Mouse (Mus musculus): Measurements from ENCODE around the gene Arih2. TPM values are rescaled to one million over a fixed set of nuclear protein-coding genes. Genes with fewer than 3 reads are reported as not detected.
"Not testable (repeated sequence)": the region's sequence is repeated elsewhere in the genome, so short reads cannot be mapped to it uniquely, and the experiment has no call there.

Gene Arih2
- polyA plus RNA-seq, 1 experiment from 2014 or later, result 41.6 TPM

DNA sequence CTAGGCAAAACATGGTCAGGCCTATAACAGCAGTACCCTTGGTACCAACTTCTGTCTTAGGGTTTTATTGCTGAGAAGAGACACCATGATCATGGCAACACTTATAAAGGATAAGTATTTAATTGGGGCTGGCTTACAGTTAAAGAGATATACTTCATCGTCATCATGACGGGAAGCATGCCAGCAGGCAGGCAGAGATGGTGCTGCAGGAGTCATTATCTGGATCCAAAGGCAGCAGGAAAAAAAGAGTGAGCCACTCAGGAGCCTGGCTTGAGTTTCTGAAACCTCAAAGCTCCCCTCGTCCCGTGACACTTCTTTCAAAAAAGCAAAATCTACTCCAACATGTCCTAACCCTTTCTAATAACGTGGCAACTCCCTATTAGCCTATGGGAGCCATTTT, 16.8 kb downstream of the Arih2 start:
- H3K36me3 ChIP-seq (ENCODE audit: control insufficient read depth, insufficient read depth, low read length), result no peaks in the 10 kb centered on the region
- H3K27me3 ChIP-seq (ENCODE audit: control insufficient read depth, insufficient read depth, low read length), result no peaks in the 10 kb centered on the region
- H3K27ac ChIP-seq (ENCODE audit: low read depth, low read length), result no peak overlapping the region
- DNase-seq (ENCODE audit: low spot score), result no peak
- H3K4me3 ChIP-seq (ENCODE audit: low read depth, low read length), result no peak overlapping the region
- 92% methylated on average over 5 of the region's 5 CpGs for whole genome bisulfite sequencing
- no peaks in the 10 kb centered on the region for H3K4me1 ChIP-seq (replicated peaks; ENCODE audit: control insufficient read depth, insufficient read depth, low read length)
- H3K4me2 ChIP-seq (replicated peaks; ENCODE audit: low read depth, low read length), result no peak overlapping the region
- H3K9ac ChIP-seq (ENCODE audit: low read depth, low read length), result no peak overlapping the region
- H3K9me3 ChIP-seq (ENCODE audit: control insufficient read depth, low read length), result no peaks in the 10 kb centered on the region
- no peak for ATAC-seq (ENCODE audit: low FRiP score)

GRCm38 (mm10) chr9:108631631-108632256, 17.4 kb downstream of the Arih2 start:
- Histone ChIP-seq H3K4me3 (ENCODE audit: low read depth, low read length) (no peak overlapping the region), H3K9ac (ENCODE audit: low read depth, low read length) (no peak overlapping the region), H3K36me3 (ENCODE audit: control insufficient read depth, insufficient read depth, low read length) (no peaks in the 10 kb centered on the region), H3K4me2 (replicated peaks; ENCODE audit: low read depth, low read length) (no peak overlapping the region), H3K27me3 (ENCODE audit: control insufficient read depth, insufficient read depth, low read length) (no peaks in the 10 kb centered on the region), H3K4me1 (replicated peaks; ENCODE audit: control insufficient read depth, insufficient read depth, low read length) (no peaks in the 10 kb centered on the region), H3K9me3 (ENCODE audit: control insufficient read depth, low read length) (no peaks in the 10 kb centered on the region), H3K27ac (ENCODE audit: low read depth, low read length) (no peak overlapping the region)
- no peak for DNase-seq (ENCODE audit: low spot score)
- no peak for ATAC-seq (ENCODE audit: low FRiP score)
- 94% methylated on average over 5 of the region's 5 CpGs for WGBS

DNA sequence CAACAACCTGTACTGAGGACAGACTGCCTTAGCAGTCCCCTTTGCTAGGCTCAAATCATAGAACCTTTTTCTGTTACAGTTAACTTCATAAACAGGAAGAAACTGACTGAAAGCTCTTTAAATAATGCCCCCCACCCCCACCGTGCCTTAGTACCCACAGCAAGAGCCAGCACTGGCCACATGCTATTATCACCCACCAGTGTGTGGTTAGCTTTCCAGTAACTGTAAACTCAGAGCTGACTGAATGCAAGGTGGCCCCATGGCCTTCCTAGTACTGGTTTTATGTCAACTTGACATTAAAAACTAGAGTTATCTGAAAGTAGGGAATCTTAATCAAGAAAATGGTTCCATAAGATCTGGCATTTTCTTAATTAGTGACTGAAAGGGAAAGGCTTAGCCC, 18.5 kb downstream of the Arih2 start:
- DNase-seq (ENCODE audit: low spot score) (no peak), ATAC-seq (ENCODE audit: low FRiP score) (no peak)
- Histone ChIP-seq H3K27ac (ENCODE audit: low read depth, low read length) (no peak overlapping the region), H3K9me3 (ENCODE audit: control insufficient read depth, low read length) (no peaks in the 10 kb centered on the region), H3K9ac (ENCODE audit: low read depth, low read length) (no peak overlapping the region), H3K36me3 (ENCODE audit: control insufficient read depth, insufficient read depth, low read length) (no peaks in the 10 kb centered on the region), H3K27me3 (ENCODE audit: control insufficient read depth, insufficient read depth, low read length) (no peaks in the 10 kb centered on the region), H3K4me2 (replicated peaks; ENCODE audit: low read depth, low read length) (no peak overlapping the region), H3K4me3 (ENCODE audit: low read depth, low read length) (no peak overlapping the region), H3K4me1 (replicated peaks; ENCODE audit: control insufficient read depth, insufficient read depth, low read length) (no peaks in the 10 kb centered on the region)
- WGBS, result 96% methylated on average over 1 of the region's 1 CpGs

- Histone ChIP-seq H3K4me1 (replicated peaks; ENCODE audit: control insufficient read depth, insufficient read depth, low read length) (no peaks in the 10 kb centered on the region), H3K36me3 (ENCODE audit: control insufficient read depth, insufficient read depth, low read length) (no peaks in the 10 kb centered on the region), H3K4me3 (ENCODE audit: low read depth, low read length) (no peak overlapping the region), H3K4me2 (replicated peaks; ENCODE audit: low read depth, low read length) (no peak overlapping the region), H3K9me3 (ENCODE audit: control insufficient read depth, low read length) (no peaks in the 10 kb centered on the region), H3K9ac (ENCODE audit: low read depth, low read length) (no peak overlapping the region), H3K27me3 (ENCODE audit: control insufficient read depth, insufficient read depth, low read length) (no peaks in the 10 kb centered on the region), H3K27ac (ENCODE audit: low read depth, low read length) (no peak overlapping the region)
- 89% methylated on average over 4 of the region's 4 CpGs for WGBS
- DNase-seq (ENCODE audit: low spot score) (no peak), ATAC-seq (ENCODE audit: low FRiP score) (no peak)
Observed at GRCm38 (mm10) chr9:108628141-108628540, 21.0 kb downstream of the Arih2 start.

- Histone ChIP-seq H3K36me3 (ENCODE audit: control insufficient read depth, insufficient read depth, low read length) (no peaks in the 10 kb centered on the region), H3K4me2 (replicated peaks; ENCODE audit: low read depth, low read length) (no peak overlapping the region), H3K4me1 (replicated peaks; ENCODE audit: control insufficient read depth, insufficient read depth, low read length) (no peaks in the 10 kb centered on the region), H3K9ac (ENCODE audit: low read depth, low read length) (no peak overlapping the region), H3K27me3 (ENCODE audit: control insufficient read depth, insufficient read depth, low read length) (no peaks in the 10 kb centered on the region), H3K9me3 (ENCODE audit: control insufficient read depth, low read length) (no peaks in the 10 kb centered on the region), H3K4me3 (ENCODE audit: low read depth, low read length) (no peak overlapping the region), H3K27ac (ENCODE audit: low read depth, low read length) (no peak overlapping the region)
- no peak for ATAC-seq (ENCODE audit: low FRiP score)
- whole genome bisulfite sequencing, result 90% methylated on average over 2 of the region's 2 CpGs
- no peak for DNase-seq (ENCODE audit: low spot score)
Observed at GRCm38 (mm10) chr9:108626498-108626897, 22.7 kb downstream of the Arih2 start.

DNA sequence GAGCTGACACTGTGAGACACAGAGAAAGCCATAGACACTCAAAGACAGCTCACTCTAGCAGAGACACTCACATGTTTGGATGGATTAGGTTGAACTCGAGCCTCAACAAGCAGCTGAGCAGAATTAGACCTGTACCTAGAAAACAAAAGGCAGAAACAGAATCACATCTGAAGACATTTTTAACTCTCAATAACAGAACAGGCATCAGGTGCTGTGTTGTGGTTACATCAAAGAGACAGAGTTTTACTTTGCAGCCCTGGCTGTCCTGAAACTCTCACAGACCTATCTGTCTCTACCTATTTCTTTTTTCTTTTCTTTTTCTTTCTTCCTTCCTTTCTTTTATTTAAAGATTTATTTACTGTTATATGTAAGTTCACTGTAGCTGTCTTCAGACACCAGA, 31.9 kb downstream of the Arih2 start:
- H3K4me2 ChIP-seq (replicated peaks; ENCODE audit: low read depth, low read length), result no peak overlapping the region
- no peaks in the 10 kb centered on the region for H3K9me3 ChIP-seq (ENCODE audit: control insufficient read depth, low read length)
- H3K4me3 ChIP-seq (ENCODE audit: low read depth, low read length), result no peak overlapping the region
- H3K4me1 ChIP-seq (replicated peaks; ENCODE audit: control insufficient read depth, insufficient read depth, low read length), result no peaks in the 10 kb centered on the region
- no peaks in the 10 kb centered on the region; the same call in 1 of the 2 replicates for H3K36me3 ChIP-seq (ENCODE audit: control insufficient read depth, insufficient read depth, low read length)
- WGBS, result 90% methylated on average over 1 of the region's 1 CpGs
- H3K9ac ChIP-seq (ENCODE audit: low read depth, low read length), result no peak overlapping the region
- H3K27ac ChIP-seq (ENCODE audit: low read depth, low read length), result no peak overlapping the region
- H3K27me3 ChIP-seq (ENCODE audit: control insufficient read depth, insufficient read depth, low read length), result no peaks in the 10 kb centered on the region
- DNase-seq (ENCODE audit: low spot score) (no peak), ATAC-seq (ENCODE audit: low FRiP score) (no peak)

DNA sequence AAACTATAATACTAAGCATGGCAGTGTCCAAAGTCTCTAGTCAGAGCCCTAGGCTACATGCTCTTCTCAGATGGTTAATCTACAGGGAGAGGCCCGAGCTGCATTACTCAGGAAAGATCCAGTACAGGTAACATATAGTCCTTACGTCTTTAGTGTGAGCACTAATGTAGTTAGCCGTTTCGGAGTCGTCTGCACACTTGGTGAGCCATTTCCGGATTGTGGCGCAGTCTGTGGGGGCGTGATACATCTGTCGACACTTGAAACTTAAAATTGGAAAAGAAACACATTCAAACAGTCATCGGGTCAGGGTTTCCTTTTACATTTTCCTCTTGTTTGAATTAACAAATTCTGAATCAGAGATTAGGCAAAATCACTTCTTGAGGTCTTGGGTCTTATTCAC, 37.7 kb downstream of the Arih2 start:
- WGBS, result 97% methylated on average over 10 of the region's 10 CpGs
- H3K9me3 ChIP-seq (ENCODE audit: control insufficient read depth, low read length), result no peaks in the 10 kb centered on the region
- no peak for ATAC-seq (ENCODE audit: low FRiP score)
- no peak overlapping the region for H3K27ac ChIP-seq (ENCODE audit: low read depth, low read length)
- H3K4me3 ChIP-seq (ENCODE audit: low read depth, low read length), result no peak overlapping the region
- DNase-seq (ENCODE audit: low spot score), result no peak
- no peak overlapping the region for H3K9ac ChIP-seq (ENCODE audit: low read depth, low read length)
- H3K27me3 ChIP-seq (ENCODE audit: control insufficient read depth, insufficient read depth, low read length), result no peaks in the 10 kb centered on the region
- no peaks in the 10 kb centered on the region for H3K4me1 ChIP-seq (replicated peaks; ENCODE audit: control insufficient read depth, insufficient read depth, low read length)
- H3K4me2 ChIP-seq (replicated peaks; ENCODE audit: low read depth, low read length), result no peak overlapping the region
- H3K36me3 ChIP-seq (ENCODE audit: control insufficient read depth, insufficient read depth, low read length), result peaks cover 6% of the 10 kb centered on the region; the same call in 1 of the 2 replicates

DNA sequence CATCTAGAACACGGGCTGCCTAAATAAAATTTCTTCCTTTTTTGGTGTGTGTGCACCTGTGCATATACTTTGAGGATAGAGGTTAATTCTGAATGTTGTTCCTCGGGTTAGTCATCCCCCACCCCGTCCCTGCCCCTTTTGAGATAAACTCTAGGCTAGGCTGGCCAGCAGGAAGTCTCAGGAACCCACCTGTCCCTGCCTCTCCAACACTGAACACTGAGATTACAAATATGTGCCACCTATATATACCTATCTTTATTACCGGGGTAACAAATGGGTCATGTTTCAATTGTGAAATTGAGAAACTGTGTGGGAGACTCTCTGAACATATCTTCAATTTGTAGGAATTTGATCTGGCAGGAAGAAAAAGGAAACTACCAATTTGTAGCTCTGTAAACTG, 40.3 kb downstream of the Arih2 start:
- no peak overlapping the region for H3K4me3 ChIP-seq (ENCODE audit: low read depth, low read length)
- no peaks in the 10 kb centered on the region for H3K9me3 ChIP-seq (ENCODE audit: control insufficient read depth, low read length)
- H3K4me2 ChIP-seq (replicated peaks; ENCODE audit: low read depth, low read length), result no peak overlapping the region
- peaks cover 10% of the 10 kb centered on the region; the same call in 1 of the 2 replicates for H3K36me3 ChIP-seq (ENCODE audit: control insufficient read depth, insufficient read depth, low read length)
- DNase-seq (ENCODE audit: low spot score) (no peak), ATAC-seq (ENCODE audit: low FRiP score) (no peak)
- no peaks in the 10 kb centered on the region for H3K4me1 ChIP-seq (replicated peaks; ENCODE audit: control insufficient read depth, insufficient read depth, low read length)
- H3K27me3 ChIP-seq (ENCODE audit: control insufficient read depth, insufficient read depth, low read length), result no peaks in the 10 kb centered on the region
- H3K9ac ChIP-seq (ENCODE audit: low read depth, low read length), result no peak overlapping the region
- 96% methylated on average over 4 of the region's 4 CpGs for WGBS
- H3K27ac ChIP-seq (ENCODE audit: low read depth, low read length), result no peak overlapping the region

DNA sequence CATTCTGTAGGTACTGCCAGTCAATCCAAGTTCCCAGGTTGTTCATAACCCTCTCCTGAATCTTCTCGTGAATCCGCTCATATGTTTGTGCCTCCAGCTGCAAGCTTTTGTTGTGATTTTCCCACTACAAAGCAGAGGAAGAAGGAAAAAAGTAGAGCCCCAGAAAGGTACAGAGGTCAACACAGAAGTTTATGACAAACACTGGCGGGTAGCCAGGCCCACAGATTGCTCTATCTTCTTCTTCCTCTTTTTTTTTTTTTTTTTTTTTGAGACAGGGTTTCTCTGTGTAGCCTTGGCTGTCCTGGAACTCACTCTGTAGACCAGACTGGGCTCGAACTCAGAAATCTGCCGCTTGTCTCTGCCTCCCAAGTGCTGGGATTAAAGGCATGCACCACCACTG, 41.3 kb downstream of the Arih2 start:
- not testable (repeated sequence) for H3K9me3 ChIP-seq (ENCODE audit: control insufficient read depth, low read length); H3K4me2 ChIP-seq (replicated peaks; ENCODE audit: low read depth, low read length); H3K4me1 ChIP-seq (replicated peaks; ENCODE audit: control insufficient read depth, insufficient read depth, low read length); H3K9ac ChIP-seq (ENCODE audit: low read depth, low read length); ATAC-seq (ENCODE audit: low FRiP score); H3K27ac ChIP-seq (ENCODE audit: low read depth, low read length); DNase-seq (ENCODE audit: low spot score); H3K27me3 ChIP-seq (ENCODE audit: control insufficient read depth, insufficient read depth, low read length); H3K4me3 ChIP-seq (ENCODE audit: low read depth, low read length)
- H3K36me3 ChIP-seq (ENCODE audit: control insufficient read depth, insufficient read depth, low read length), result peaks cover 13% of the 10 kb centered on the region; the same call in 1 of the 2 replicates
- 92% methylated on average over 5 of the region's 5 CpGs for WGBS

Measured in hindbrain, embryonic 11.5 days (tissue).